Mouse (Mus musculus) CH12.LX (cell line): ENCODE measurements at regions not wholly inside any gene's neighbourhood (a gene's known extent, or its start where the extent isn't known, plus 50 kb on each side); places are given as distances from the start of the nearest gene placed in this dataset.

ENCODE experiments used
- DNase-seq: peaks from one replicate; pipeline ENCODE4 v3.0.0-alpha.2; 2013; ENCODE audit errors: extremely low read depth
- H3K27ac ChIP-seq: 2 replicates; pipeline ENCODE4 v1.5.1; 2012; ENCODE audit warnings: low read depth, mild to moderate bottlenecking, control low read depth, moderate library complexity; ENCODE audit not compliant: insufficient read depth
- H3K27me3 ChIP-seq: replicated peaks from 2 replicates; pipeline ENCODE3; 2012; ENCODE audit warnings: inconsistent platforms
- H3K36me3 ChIP-seq, 2 experiments: replicated peaks in 1 of 2; 2 replicates each; pipeline versions ENCODE3 to v1.6.1; 2012; ENCODE audit warnings: inconsistent platforms in 1 of 2, low read length in 1 of 2, mild to moderate bottlenecking in 1 of 2, mixed read lengths in 1 of 2, moderate library complexity in 1 of 2; ENCODE audit not compliant: control insufficient read depth in 1 of 2, insufficient read depth in 1 of 2
- H3K4me1 ChIP-seq, 2 experiments: 2 replicates each; pipeline ENCODE4 v1.6.1; 2012; ENCODE audit warnings: inconsistent platforms in 1 of 2, moderate library complexity in 1 of 2; ENCODE audit not compliant: insufficient read depth in 2 of 2, control insufficient read depth in 1 of 2
- H3K4me2 ChIP-seq: 2 replicates; pipeline ENCODE4 v1.6.1; 2012; ENCODE audit warnings: low read depth, mild to moderate bottlenecking, control low read depth; ENCODE audit not compliant: poor library complexity, insufficient read depth, severe bottlenecking
- H3K4me3 ChIP-seq, 3 experiments: fragments of 150-350 bp in 1 of 3; sonication (generic) in 1 of 3; replicated peaks in 1 of 3; 2 replicates each; pipeline versions ENCODE3 to v1.5.1; 2011 to 2012; ENCODE audit warnings: low read depth in 2 of 3, low read length in 2 of 3, mild to moderate bottlenecking in 2 of 3, moderate library complexity in 2 of 3, control low read depth in 1 of 3, improper control_type of control experiment in 1 of 3, inconsistent platforms in 1 of 3, mixed read lengths in 1 of 3; ENCODE audit not compliant: poor library complexity in 1 of 3
- H3K79me2 ChIP-seq: replicated peaks from 2 replicates; pipeline ENCODE4 v1.6.1; 2012; ENCODE audit warnings: mild to moderate bottlenecking, moderate library complexity; ENCODE audit not compliant: control insufficient read depth, poor library complexity, insufficient read depth, severe bottlenecking; ENCODE audit errors: extremely low read depth
- H3K9ac ChIP-seq: 2 replicates; pipeline ENCODE4 v1.6.1; 2012; ENCODE audit warnings: low read depth, mild to moderate bottlenecking, control low read depth, moderate library complexity; ENCODE audit not compliant: insufficient read depth
- H3K9me3 ChIP-seq: replicated peaks from 2 replicates; pipeline ENCODE3; 2012; ENCODE audit warnings: low read length, inconsistent platforms, mixed read lengths
- ELF1 ChIP-seq: IDR thresholded peaks from 2 replicates; pipeline ENCODE4 v1.6.1; 2014; ENCODE audit warnings: low read depth, mild to moderate bottlenecking, inconsistent platforms, low read length, improper control_type of control experiment
- ETS1 ChIP-seq: conservative IDR thresholded peaks from 2 replicates; pipeline ENCODE4 v1.6.1; 2012; ENCODE audit warnings: low read depth, mild to moderate bottlenecking, inconsistent platforms, low read length, improper control_type of control experiment, moderate library complexity
- HCFC1 ChIP-seq: IDR thresholded peaks from 2 replicates; pipeline ENCODE4 v1.6.1; 2012; ENCODE audit warnings: low read depth, mild to moderate bottlenecking, inconsistent platforms, low read length, improper control_type of control experiment
- JUND ChIP-seq: conservative IDR thresholded peaks from 2 replicates; pipeline ENCODE4 v1.6.1; 2011; ENCODE audit warnings: low read depth, low read length, improper control_type of control experiment
- MAFK ChIP-seq: IDR thresholded peaks from 2 replicates; pipeline ENCODE4 v1.6.1; 2011; ENCODE audit warnings: low read length, improper control_type of control experiment; ENCODE audit not compliant: insufficient replicate concordance
- MAZ ChIP-seq: IDR thresholded peaks from 2 replicates; pipeline ENCODE4 v1.6.1; 2012; ENCODE audit warnings: low read depth, mild to moderate bottlenecking, inconsistent platforms, low read length, improper control_type of control experiment, moderate library complexity
- NELFE ChIP-seq: IDR thresholded peaks from 2 replicates; pipeline ENCODE4 v1.6.1; 2011; ENCODE audit warnings: low read depth, low read length, improper control_type of control experiment
- NRF1 ChIP-seq: IDR thresholded peaks from 2 replicates; pipeline ENCODE4 v1.6.1; 2014; ENCODE audit warnings: low read depth, mild to moderate bottlenecking, inconsistent platforms, low read length, improper control_type of control experiment, moderate library complexity
- POLR2AphosphoS2 ChIP-seq: IDR thresholded peaks from 2 replicates; pipeline ENCODE4 v1.6.1; 2011; ENCODE audit warnings: low read depth, low read length, improper control_type of control experiment
- RAD21 ChIP-seq: IDR thresholded peaks from 2 replicates; pipeline ENCODE4 v1.6.1; 2011; ENCODE audit warnings: low read depth, mild to moderate bottlenecking, low read length, improper control_type of control experiment, moderate library complexity
- RCOR1 ChIP-seq: conservative IDR thresholded peaks from 2 replicates; pipeline ENCODE4 v1.6.1; 2012; ENCODE audit warnings: low read depth, mild to moderate bottlenecking, inconsistent platforms, low read length, improper control_type of control experiment
- SIN3A ChIP-seq: IDR thresholded peaks from 2 replicates; pipeline ENCODE4 v1.6.1; 2012; ENCODE audit warnings: low read length, improper control_type of control experiment, inconsistent platforms
- TBP ChIP-seq: conservative IDR thresholded peaks from 2 replicates; pipeline ENCODE4 v1.6.1; 2011; ENCODE audit warnings: low read depth, low read length, improper control_type of control experiment
- UBTF ChIP-seq: IDR thresholded peaks from 2 replicates; pipeline ENCODE4 v1.6.1; 2012; ENCODE audit warnings: low read depth, mild to moderate bottlenecking, inconsistent platforms, low read length, improper control_type of control experiment, moderate library complexity
- USF1 ChIP-seq: IDR thresholded peaks from 2 replicates; pipeline ENCODE4 v1.6.1; 2014; ENCODE audit warnings: low read depth, mild to moderate bottlenecking, inconsistent platforms, low read length, improper control_type of control experiment
- USF2 ChIP-seq: conservative IDR thresholded peaks from 2 replicates; pipeline ENCODE4 v1.6.1; 2011; ENCODE audit warnings: low read depth, low read length, improper control_type of control experiment
- ZC3H11A ChIP-seq: IDR thresholded peaks from 2 replicates; pipeline ENCODE4 v1.6.1; 2012; ENCODE audit warnings: low read depth, mild to moderate bottlenecking, inconsistent platforms, low read length, improper control_type of control experiment
- ZKSCAN1 ChIP-seq: IDR thresholded peaks from 2 replicates; pipeline ENCODE4 v1.6.1; 2012; ENCODE audit warnings: low read depth, inconsistent platforms, low read length, improper control_type of control experiment, borderline replicate concordance
- dilution Hi-C: fragments of 300-500 bp; cut with MboI; formaldehyde crosslinking; loops from 2 replicates; pipeline ENCODE4 v1.14.3; 2020; ENCODE audit warnings: low sequenced_read_pairs; ENCODE audit not compliant: extremely low pct_unique_long_range_greater_than_20kb, extremely low pct_ligation_motif_present
- in situ Hi-C: fragments of 300-500 bp; cut with MboI; formaldehyde crosslinking; loops from 3 replicates; pipeline ENCODE4 v1.14.3; 2019; ENCODE audit warnings: low sequenced_read_pairs, low pct_ligation_motif_present, low pct_unique_long_range_greater_than_20kb, mixed read lengths

DNA sequence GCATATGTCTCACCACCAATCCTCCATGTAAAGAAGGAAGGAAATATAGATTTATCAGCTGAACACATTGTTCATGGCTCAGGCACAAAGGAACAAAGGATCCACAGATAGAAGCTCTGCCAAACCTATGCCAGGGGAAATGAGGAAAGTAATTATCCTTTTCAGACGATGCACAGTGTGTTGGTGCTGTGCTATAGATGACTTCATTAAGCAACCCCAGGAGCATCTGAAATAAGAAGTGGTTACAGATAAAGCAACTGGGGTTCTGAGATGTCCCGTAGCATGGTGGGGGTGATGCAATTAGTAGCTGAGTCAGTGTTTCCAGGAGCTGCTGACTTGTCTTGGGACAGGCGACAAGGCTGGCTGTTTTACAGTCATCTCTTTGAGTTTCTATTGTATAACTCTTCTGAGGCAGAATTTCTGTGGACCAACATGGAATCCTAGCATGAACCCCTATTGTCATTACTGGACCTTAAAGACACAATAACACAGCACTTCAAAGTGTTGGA, 86.2 kb upstream of the Pdzrn3 start:
- Histone ChIP-seq H3K36me3 (no peaks in the 10 kb centered on the region), H3K9me3 (peaks cover 44% of the 10 kb centered on the region), H3K27me3 (no peaks in the 10 kb centered on the region), H3K4me2 (no peak overlapping the region), H3K79me2 (no peaks in the 10 kb centered on the region), H3K4me3 (no peak overlapping the region), H3K9ac (no peak overlapping the region), H3K27ac (no peak overlapping the region), H3K4me1 (no peaks in the 10 kb centered on the region)
- dilution Hi-C loops, result no loop called here
- DNase-seq, result no peak
- TF ChIP-seq HCFC1 (no peak), JUND (no peak), ETS1 (no peak), UBTF (no peak), USF1 (no peak), ELF1 (no peak), MAZ (no peak)
- in situ Hi-C loops, result no loop called here

DNA sequence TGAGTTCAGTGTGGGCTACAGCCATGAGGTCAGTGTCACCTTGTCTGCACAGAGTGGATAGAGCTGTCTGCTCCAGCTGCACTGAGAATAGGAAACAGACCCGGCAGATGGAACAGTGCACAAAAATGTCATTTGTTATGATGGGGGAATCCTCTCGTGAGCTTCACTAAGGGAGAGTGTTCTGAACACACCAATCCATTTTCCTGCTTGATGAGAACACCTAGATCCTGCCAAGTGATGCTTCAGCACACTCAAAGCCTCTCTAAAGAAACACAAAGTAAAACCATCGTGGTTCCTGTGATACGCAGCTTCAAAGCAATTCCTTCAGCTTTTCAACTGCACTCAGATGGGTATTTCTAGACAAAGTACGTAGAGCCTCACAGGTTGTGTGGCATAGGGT, 69.0 kb upstream of the Pdzrn3 start:
- Histone ChIP-seq H3K4me1 (no peaks in the 10 kb centered on the region), H3K36me3 (no peaks in the 10 kb centered on the region), H3K27ac (no peak overlapping the region), H3K79me2 (no peaks in the 10 kb centered on the region), H3K4me3 (no peak overlapping the region), H3K9ac (no peak overlapping the region), H3K4me2 (no peak overlapping the region), H3K9me3 (peaks cover 63% of the 10 kb centered on the region), H3K27me3 (no peaks in the 10 kb centered on the region)
- TF ChIP-seq USF2, result no peak
- TF ChIP-seq RCOR1, result no peak
- no peak for TF ChIP-seq TBP
- TF ChIP-seq ETS1, result no peak
- no peak for TF ChIP-seq ELF1
- TF ChIP-seq MAFK, result no peak
- no peak for TF ChIP-seq RAD21
- TF ChIP-seq POLR2AphosphoS2, result no peak
- TF ChIP-seq ZKSCAN1, result no peak
- no peak for TF ChIP-seq ZC3H11A
- no peak for TF ChIP-seq NRF1
- TF ChIP-seq NELFE, result no peak
- TF ChIP-seq SIN3A, result no peak
- no peak for TF ChIP-seq UBTF
- DNase-seq, result no peak
- dilution Hi-C loops, result no loop called here
- in situ Hi-C loops, result no loop called here
